Mouse (Mus musculus) small intestine, adult 2 months (tissue): Measurements from ENCODE around the gene Srebf1.

Source experiments
- CTCF ChIP-seq: fragments of 200-500 bp; IDR thresholded peaks from 2 replicates; pipeline ENCODE4 v1.5.1; 2012; ENCODE audit warnings: low read depth, mild to moderate bottlenecking, control low read depth, inconsistent platforms, low read length, moderate library complexity, mixed read lengths; ENCODE audit not compliant: insufficient replicate concordance, insufficient read length; ENCODE audit errors: extremely low read depth
- POLR2A ChIP-seq: fragments of 200-500 bp; IDR thresholded peaks from 2 replicates; pipeline ENCODE4 v1.6.1; 2012; ENCODE audit warnings: low read depth, mild to moderate bottlenecking, control low read depth, inconsistent platforms, low read length, moderate library complexity

- no peak for TF ChIP-seq POLR2A
- no peak for TF ChIP-seq CTCF
These were observed 59.0 kb downstream of the Srebf1 start for GRCm38 (mm10) chr11:60163362-60163761.
